Mouse (Mus musculus): ENCODE data around the gene Smagp.
A peak's percentile ranks its signal among the peaks of the same experiment; 100 is the strongest.

The Smagp gene

GRCm38 (mm10) chr15:100590436-100590835, 46.3 kb downstream of the Smagp start:
- DNase-seq (ENCODE audit: low spot score) = no peak

- no peak for DNase-seq (ENCODE audit: low spot score)
Measured at GRCm38 (mm10) chr15:100588297-100588696, 48.4 kb downstream of the Smagp start.

GRCm38 (mm10) chr15:100587166-100587565, 49.6 kb downstream of the Smagp start:
- DNase-seq (ENCODE audit: low spot score) = peak; percentile 25

GRCm38 (mm10) chr15:100585931-100586330, 50.8 kb downstream of the Smagp start:
- DNase-seq (ENCODE audit: low spot score) = no peak

- no peak for DNase-seq (ENCODE audit: low spot score)
Measured at GRCm38 (mm10) chr15:100580108-100580507, 56.6 kb downstream of the Smagp start.

- DNase-seq (ENCODE audit: low spot score) = no peak
Measured at GRCm38 (mm10) chr15:100577972-100578371, 58.8 kb downstream of the Smagp start.

- DNase-seq (ENCODE audit: low spot score) = no peak
Measured at GRCm38 (mm10) chr15:100576810-100577209, 59.9 kb downstream of the Smagp start.

GRCm38 (mm10) chr15:100576392-100576791, 60.3 kb downstream of the Smagp start:
- no peak for DNase-seq (ENCODE audit: low spot score)

- DNase-seq (ENCODE audit: low spot score) = peak; percentile 18
Measured at GRCm38 (mm10) chr15:100575366-100575765, 61.4 kb downstream of the Smagp start.

- no peak for DNase-seq (ENCODE audit: low spot score)
Measured at GRCm38 (mm10) chr15:100574378-100574777, 62.4 kb downstream of the Smagp start.

GRCm38 (mm10) chr15:100573946-100574345, 62.8 kb downstream of the Smagp start:
- DNase-seq (ENCODE audit: low spot score) = no peak

Data from yolk sac, embryonic 10.5 days (tissue).